Mouse (Mus musculus) left cerebral cortex, adult 8-10 months (tissue): ENCODE data around the gene Rsph1. TPM values are rescaled to one million over a fixed set of nuclear protein-coding genes. Genes with fewer than 3 reads are reported as not detected.
A peak's percentile ranks its signal among the peaks of the same experiment; 100 is the strongest.

Experiments
- DNase-seq, 2 experiments: peaks; one replicate each; pipeline ENCODE4 v3.0.0; 2022; ENCODE audit warnings: low spot score in 2 of 2
- total RNA-seq, 4 experiments: library from RNA; stranded (reverse); gene quantifications; 2 replicates each; pipeline ENCODE4 v1.2.4; 2022

Rsph1 gene
- total RNA-seq, 4 experiments from 2014 or later: 14.0 to 23.9 (median 18.8) TPM

GRCm38 (mm10) chr17:31304895-31305775 lies 28.0 kb upstream of the Rsph1 start:
- no peak for DNase-seq

GRCm38 (mm10) chr17:31303401-31303800 lies 26.2 kb upstream of the Rsph1 start:
- DNase-seq: no peak

GRCm38 (mm10) chr17:31300736-31301135 lies 23.6 kb upstream of the Rsph1 start:
- no peak for DNase-seq

- no peak for DNase-seq
Observed at GRCm38 (mm10) chr17:31299981-31300380, 22.8 kb upstream of the Rsph1 start.

GRCm38 (mm10) chr17:31298419-31299209 lies 21.4 kb upstream of the Rsph1 start:
- DNase-seq: no peak

GRCm38 (mm10) chr17:31297521-31297939 lies 20.3 kb upstream of the Rsph1 start:
- DNase-seq: no peak

- DNase-seq: peak; percentile 66 to 78
Observed at GRCm38 (mm10) chr17:31295892-31296781, 19.0 kb upstream of the Rsph1 start.

GRCm38 (mm10) chr17:31295215-31295891 lies 18.2 kb upstream of the Rsph1 start:
- DNase-seq: peak in 1 of 2 experiments; percentile 32

GRCm38 (mm10) chr17:31294363-31295214 lies 17.4 kb upstream of the Rsph1 start:
- DNase-seq: no peak

- no peak for DNase-seq
Observed at GRCm38 (mm10) chr17:31290859-31291258, 13.7 kb upstream of the Rsph1 start.

- no peak for DNase-seq
Observed at GRCm38 (mm10) chr17:31290311-31290710, 13.1 kb upstream of the Rsph1 start.

- DNase-seq: no peak
Observed at GRCm38 (mm10) chr17:31288999-31289726, 12.0 kb upstream of the Rsph1 start.

- DNase-seq: no peak
Observed at GRCm38 (mm10) chr17:31287216-31287615, 10.0 kb upstream of the Rsph1 start.

- no peak for DNase-seq
Observed at GRCm38 (mm10) chr17:31286492-31286891, 9.3 kb upstream of the Rsph1 start, which contains the start of gene Slc37a1. Slc37a1 (plus strand) TSS chr17:31286792.

- DNase-seq: no peak
Observed at GRCm38 (mm10) chr17:31285867-31286266, 8.7 kb upstream of the Rsph1 start.

GRCm38 (mm10) chr17:31282687-31283053 lies 5.5 kb upstream of the Rsph1 start:
- no peak for DNase-seq

- no peak for DNase-seq
Observed at GRCm38 (mm10) chr17:31281830-31282686, 4.9 kb upstream of the Rsph1 start.

GRCm38 (mm10) chr17:31280269-31280668 lies 3.1 kb upstream of the Rsph1 start:
- DNase-seq: no peak
